In the genomic region with DNA sequence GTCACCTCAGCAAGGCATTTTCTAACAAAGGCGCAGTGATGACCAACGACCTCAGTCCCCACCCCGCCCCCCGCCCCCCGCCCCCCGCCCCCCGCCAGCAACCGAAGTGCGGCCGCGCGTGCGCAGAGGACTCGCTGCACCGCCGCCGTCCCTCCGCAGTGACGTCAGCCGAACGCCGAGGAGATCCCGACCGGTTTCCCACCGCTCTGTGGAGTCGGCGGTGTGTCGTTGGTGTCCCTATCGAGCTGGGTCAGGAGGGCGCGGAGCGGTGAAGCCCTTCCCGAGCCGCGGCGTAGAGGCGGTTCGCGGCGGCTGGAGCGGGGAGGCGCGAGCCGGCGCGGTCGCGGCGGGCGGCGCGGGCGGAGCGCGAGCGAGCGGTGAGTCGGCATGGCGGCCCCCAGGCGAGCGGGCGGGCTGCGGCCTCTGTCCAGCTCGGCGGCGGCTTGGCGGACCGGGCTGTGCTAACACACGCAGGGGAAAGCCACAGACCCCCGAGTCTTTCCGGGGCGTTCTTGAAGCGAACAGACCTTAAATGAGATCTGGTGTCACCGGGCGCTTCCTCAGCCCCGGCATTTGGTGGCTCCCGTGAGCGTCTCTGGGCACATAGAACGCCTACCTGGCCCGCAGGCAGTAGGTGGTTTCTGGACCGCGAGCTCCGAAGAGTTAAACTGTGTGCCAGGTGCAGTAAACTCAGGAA, we compare ENCODE assay signal across 8 mouse cellular contexts. TPM values are rescaled to one million over a fixed set of nuclear protein-coding genes. Genes with fewer than 3 reads are reported as not detected.
DNase-seq lines count a peak whose midpoint lies in the region; ATAC-seq lines count a peak whose summit lies in the region.

A gene (plus strand): TSS at position 158 of the 697 bp plus-strand sequence.

- H3K4me2 ChIP-seq in hindbrain, embryonic 14.5 days (replicated peaks) = peak within 1 kb of the TSS; percentile 83

- DNase-seq in NIH3T3 (ENCODE audit: low read depth) = peak; percentile 89
- peak; percentile 93 to 95 for DNase-seq in cerebellum, postnatal 10 days
- DNase-seq in frontal cortex, postnatal 14 days (ENCODE audit: low spot score in 2 of 2) = peak; percentile 64 to 78
- DNase-seq in hindbrain, embryonic 14.5 days (ENCODE audit: low spot score) = peak; percentile 90
- peak; percentile 85 for DNase-seq in layer of hippocampus, postnatal 36 days
- DNase-seq in lung, postnatal 36 days = peak; percentile 87
- peak; percentile 94 for DNase-seq in retina, postnatal 1 day
- DNase-seq in urinary bladder, adult 18-20 months (ENCODE audit: low spot score in 2 of 2) = peak; percentile 61 to 89

- peaks cover 15% of the 10 kb centered on the region for H3K36me3 ChIP-seq in hindbrain, embryonic 14.5 days (replicated peaks; ENCODE audit: control insufficient read depth, insufficient read depth)

- peak within 1 kb of the TSS; percentile 94 for H3K27ac ChIP-seq in hindbrain, embryonic 14.5 days

- H3K27me3 ChIP-seq in hindbrain, embryonic 14.5 days (ENCODE audit: control insufficient read depth, insufficient read depth, low read length) = no peaks in the 10 kb centered on the region

- under 1% methylated on average over 80 of the region's 83 CpGs for WGBS in hindbrain, embryonic 14.5 days

- peaks cover 6% of the 10 kb centered on the region for H3K9me3 ChIP-seq in hindbrain, embryonic 14.5 days (ENCODE audit: control insufficient read depth, low read length)

- peaks cover 18% of the 10 kb centered on the region for H3K4me1 ChIP-seq in hindbrain, embryonic 14.5 days (replicated peaks; ENCODE audit: control insufficient read depth, insufficient read depth, low read length)

- peak within 1 kb of the TSS; percentile 94 for H3K4me3 ChIP-seq in hindbrain, embryonic 14.5 days (replicated peaks; ENCODE audit: low read length)

- peak; percentile 96 for ATAC-seq in hindbrain, embryonic 14.5 days (ENCODE audit: low FRiP score)

- H3K9ac ChIP-seq in hindbrain, embryonic 14.5 days = peak within 1 kb of the TSS; percentile 94

RNA-seq across cellular contexts. Expression of the gene that starts here (rescaled TPM):
- 12.2 and 13.7 TPM in 2 replicates for polyA plus RNA-seq in hindbrain, embryonic 14.5 days (2014; fragmentation: Nextera tagmentation; extraction: Ambion mirVana)
- total RNA-seq in layer of hippocampus, postnatal 36 days (2021) = 10 to 100 TPM; 12.3 to 14.7 TPM

Comparison
In these comparisons a context has a peak if more than half of its experiments do, and no peak if none do; other contexts are left out.
1. Peak in every context shown above with its lines: DNase-seq, ATAC-seq, H3K4me3 ChIP-seq and H3K27ac ChIP-seq.